Mouse (Mus musculus) splenic B cell, adult 2 months (primary cell): ENCODE data around the gene Eng.
A peak's percentile ranks its signal among the peaks of the same experiment; 100 is the strongest.

Experiments
- DNase-seq: peaks from one replicate; pipeline ENCODE4 v3.0.0-alpha.2; 2011; ENCODE audit warnings: low read depth, low spot score
- H3K27me3 ChIP-seq: 2 replicates; pipeline ENCODE4 v1.6.1; 2012; ENCODE audit warnings: mild to moderate bottlenecking, low read length, moderate library complexity, mixed read lengths; ENCODE audit not compliant: control insufficient read depth, poor library complexity, insufficient read depth, severe bottlenecking
- H3K36me3 ChIP-seq: 2 replicates; pipeline ENCODE4 v1.6.1; 2012; ENCODE audit warnings: mild to moderate bottlenecking, low read length, moderate library complexity, mixed read lengths; ENCODE audit not compliant: control insufficient read depth, poor library complexity, insufficient read depth, severe bottlenecking

Eng gene

GRCm38 (mm10) chr2:32671907-32672595 lies 25.7 kb downstream of the Eng start:
- DNase-seq, result no peak
- H3K27me3 ChIP-seq, result no peaks in the 10 kb centered on the region
- H3K36me3 ChIP-seq, result no peaks in the 10 kb centered on the region

- no peak for DNase-seq
- Histone ChIP-seq H3K27me3 (no peaks in the 10 kb centered on the region), H3K36me3 (no peaks in the 10 kb centered on the region)
Measured at GRCm38 (mm10) chr2:32673176-32673917, 27.0 kb downstream of the Eng start.

- no peak for DNase-seq
- no peaks in the 10 kb centered on the region for H3K27me3 ChIP-seq
- no peaks in the 10 kb centered on the region for H3K36me3 ChIP-seq
Measured at GRCm38 (mm10) chr2:32676821-32677220, 30.4 kb downstream of the Eng start.

GRCm38 (mm10) chr2:32677683-32678082 lies 31.3 kb downstream of the Eng start:
- DNase-seq, result no peak
- Histone ChIP-seq H3K36me3 (no peaks in the 10 kb centered on the region), H3K27me3 (no peaks in the 10 kb centered on the region)

- DNase-seq, result no peak
- Histone ChIP-seq H3K27me3 (no peaks in the 10 kb centered on the region), H3K36me3 (no peaks in the 10 kb centered on the region)
Measured at GRCm38 (mm10) chr2:32680051-32680451, 33.7 kb downstream of the Eng start.

- Histone ChIP-seq H3K27me3 (no peaks in the 10 kb centered on the region), H3K36me3 (0 out of 2 replicates have a peak, but pooled peaks cover 3% of the 10 kb centered on the region)
Measured at GRCm38 (mm10) chr2:32680961-32681650, 34.7 kb downstream of the Eng start.

GRCm38 (mm10) chr2:32681754-32682153 lies 35.4 kb downstream of the Eng start:
- Histone ChIP-seq H3K36me3 (0 out of 2 replicates have a peak, but pooled peaks cover 3% of the 10 kb centered on the region), H3K27me3 (no peaks in the 10 kb centered on the region)
- DNase-seq, result no peak

More at GRCm38 (mm10) chr2:32680961-32681650, 34.7 kb downstream of the Eng start:
- DNase-seq, result no peak

- H3K36me3 ChIP-seq, result 0 out of 2 replicates have a peak, but pooled peaks cover 6% of the 10 kb centered on the region
Measured at GRCm38 (mm10) chr2:32682721-32683417, 36.5 kb downstream of the Eng start.

GRCm38 (mm10) chr2:32683701-32684100 lies 37.3 kb downstream of the Eng start:
- Histone ChIP-seq H3K36me3 (0 out of 2 replicates have a peak, but pooled peaks cover 6% of the 10 kb centered on the region), H3K27me3 (no peaks in the 10 kb centered on the region)
- DNase-seq, result no peak

More at GRCm38 (mm10) chr2:32682721-32683417, 36.5 kb downstream of the Eng start:
- no peaks in the 10 kb centered on the region for H3K27me3 ChIP-seq
- no peak for DNase-seq

GRCm38 (mm10) chr2:32684681-32685428 lies 38.5 kb downstream of the Eng start:
- Histone ChIP-seq H3K36me3 (0 out of 2 replicates have a peak, but pooled peaks cover 6% of the 10 kb centered on the region), H3K27me3 (no peaks in the 10 kb centered on the region)
- no peak for DNase-seq

- Histone ChIP-seq H3K27me3 (no peaks in the 10 kb centered on the region), H3K36me3 (0 out of 2 replicates have a peak, but pooled peaks cover 6% of the 10 kb centered on the region)
- DNase-seq, result no peak
Measured at GRCm38 (mm10) chr2:32685807-32686206, 39.4 kb downstream of the Eng start.

- Histone ChIP-seq H3K36me3 (0 out of 2 replicates have a peak, but pooled peaks cover 6% of the 10 kb centered on the region), H3K27me3 (no peaks in the 10 kb centered on the region)
- DNase-seq, result no peak
Measured at GRCm38 (mm10) chr2:32686640-32687039, 40.2 kb downstream of the Eng start.

- no peak for DNase-seq
- Histone ChIP-seq H3K27me3 (no peaks in the 10 kb centered on the region), H3K36me3 (0 out of 2 replicates have a peak, but pooled peaks cover 6% of the 10 kb centered on the region)
Measured at GRCm38 (mm10) chr2:32687562-32687961, 41.2 kb downstream of the Eng start.

GRCm38 (mm10) chr2:32689420-32689819 lies 43.0 kb downstream of the Eng start:
- Histone ChIP-seq H3K27me3 (no peaks in the 10 kb centered on the region), H3K36me3 (0 out of 2 replicates have a peak, but pooled peaks cover 6% of the 10 kb centered on the region)
- DNase-seq, result peak; percentile 96
